Mouse (Mus musculus): ENCODE results near the gene Mrps36. TPM values are rescaled to one million over a fixed set of nuclear protein-coding genes. Genes with fewer than 3 reads are reported as not detected.
"Not testable (repeated sequence)": the region's sequence is repeated elsewhere in the genome, so short reads cannot be mapped to it uniquely, and the experiment has no call there.

The Mrps36 gene
- 62.8 and 64.2 TPM in 2 replicates for polyA plus RNA-seq (2011; ENCODE audit: insufficient read length, low read depth, missing spikeins)

DNA sequence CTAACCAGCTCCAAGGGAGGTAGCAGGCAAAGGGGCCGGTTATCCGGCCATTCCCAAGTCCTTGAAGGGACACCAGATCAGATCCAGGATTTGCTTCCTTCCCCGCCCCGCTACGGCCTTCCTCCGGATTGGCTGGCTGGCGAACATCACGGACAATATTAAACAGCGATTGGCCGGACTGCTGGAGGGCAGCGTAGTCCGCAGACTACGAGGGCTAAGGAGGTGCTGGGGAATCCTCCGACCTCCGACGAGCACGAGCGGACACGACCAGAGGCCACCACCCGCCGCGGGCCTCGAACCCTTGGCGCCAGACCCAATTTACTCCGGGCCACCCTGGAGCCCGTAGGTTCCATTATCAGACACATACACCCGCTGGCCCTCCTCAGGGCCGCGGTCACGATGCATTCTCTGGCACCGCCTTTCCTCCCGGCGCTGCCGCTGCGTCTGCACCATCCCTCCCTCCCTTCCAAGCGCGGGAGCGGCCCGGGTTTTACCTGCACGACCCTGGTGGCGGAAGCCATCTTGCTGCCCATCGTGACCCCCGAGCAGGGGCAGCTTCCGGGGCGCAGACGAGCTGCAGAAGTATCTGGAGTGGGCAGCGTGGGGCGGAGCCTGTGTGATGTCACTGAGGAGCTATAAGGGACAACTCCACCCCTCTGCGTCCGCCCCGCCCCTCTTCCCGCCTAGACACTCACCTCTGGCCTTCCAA lies at the start of gene Mrps36:
Mrps36 (minus strand) TSS at position 624 of the 709 bp plus-strand sequence.
- Histone ChIP-seq H3K4me3 (ENCODE audit: insufficient read depth, low read length) (peak within 1 kb of the TSS; percentile 83), H3K27ac (ENCODE audit: insufficient read depth, low read length) (peak within 1 kb of the TSS; percentile 85), H3K4me1 (ENCODE audit: control insufficient read depth, insufficient read depth, low read length) (0 out of 2 replicates have a peak, but pooled peaks cover 8% of the 10 kb centered on the region)
- TF ChIP-seq POLR2A (IDR thresholded peaks at IDR 0.05; ENCODE audit: low read depth, low read length) = peak; percentile 52
- no peak for TF ChIP-seq CTCF (IDR thresholded peaks at IDR 0.05; ENCODE audit: borderline replicate concordance, insufficient read depth, low read length)

DNA sequence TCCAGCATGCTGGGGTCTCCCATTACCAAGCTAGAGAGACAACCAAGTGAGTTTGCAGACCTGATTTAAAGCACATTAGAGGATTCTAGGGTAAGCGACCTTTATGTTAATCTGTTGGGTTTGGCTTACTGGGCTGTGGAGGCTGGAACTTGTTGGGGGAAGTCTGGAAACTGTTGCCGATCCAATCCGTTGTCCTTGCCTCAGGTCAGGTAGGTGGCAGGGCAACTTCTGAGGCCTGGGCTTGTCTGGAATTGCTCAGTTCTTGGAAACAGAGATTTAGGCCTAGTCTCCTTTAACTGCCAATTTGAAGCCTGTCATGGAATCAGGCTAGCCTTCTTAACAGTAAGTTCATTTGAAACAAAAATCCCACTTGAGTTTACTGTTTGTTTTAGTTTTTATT lies 44.6 kb upstream of the Mrps36 start:
- Histone ChIP-seq H3K27ac (ENCODE audit: insufficient read depth, low read length) (no peak overlapping the region), H3K4me1 (ENCODE audit: control insufficient read depth, insufficient read depth, low read length) (0 out of 2 replicates have a peak, but pooled peaks cover 3% of the 10 kb centered on the region), H3K4me3 (ENCODE audit: insufficient read depth, low read length) (no peak overlapping the region)
- TF ChIP-seq CTCF (IDR thresholded peaks at IDR 0.05; ENCODE audit: borderline replicate concordance, insufficient read depth, low read length) (no peak), POLR2A (IDR thresholded peaks at IDR 0.05; ENCODE audit: low read depth, low read length) (no peak)

DNA sequence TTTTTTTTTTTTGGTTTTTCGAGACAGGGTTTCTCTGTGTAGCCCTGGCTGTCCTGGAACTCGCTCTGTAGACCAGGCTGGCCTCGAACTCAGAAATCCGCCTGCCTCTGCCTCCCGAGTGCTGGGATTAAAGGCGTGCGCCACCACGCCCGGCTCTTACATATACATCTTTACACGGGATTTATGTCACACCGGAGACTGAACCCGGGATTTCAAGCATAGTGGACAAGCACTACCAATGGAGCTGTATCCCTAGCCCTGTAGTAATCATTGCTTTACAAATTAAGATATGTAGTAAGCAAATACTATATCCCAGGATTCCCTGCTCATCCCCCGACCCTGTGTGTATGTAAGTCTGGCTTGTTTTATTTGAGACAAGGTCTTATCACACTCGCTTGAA lies 43.6 kb upstream of the Mrps36 start:
- not testable (repeated sequence) for H3K4me1 ChIP-seq (ENCODE audit: control insufficient read depth, insufficient read depth, low read length); H3K27ac ChIP-seq (ENCODE audit: insufficient read depth, low read length); H3K4me3 ChIP-seq (ENCODE audit: insufficient read depth, low read length)

DNA sequence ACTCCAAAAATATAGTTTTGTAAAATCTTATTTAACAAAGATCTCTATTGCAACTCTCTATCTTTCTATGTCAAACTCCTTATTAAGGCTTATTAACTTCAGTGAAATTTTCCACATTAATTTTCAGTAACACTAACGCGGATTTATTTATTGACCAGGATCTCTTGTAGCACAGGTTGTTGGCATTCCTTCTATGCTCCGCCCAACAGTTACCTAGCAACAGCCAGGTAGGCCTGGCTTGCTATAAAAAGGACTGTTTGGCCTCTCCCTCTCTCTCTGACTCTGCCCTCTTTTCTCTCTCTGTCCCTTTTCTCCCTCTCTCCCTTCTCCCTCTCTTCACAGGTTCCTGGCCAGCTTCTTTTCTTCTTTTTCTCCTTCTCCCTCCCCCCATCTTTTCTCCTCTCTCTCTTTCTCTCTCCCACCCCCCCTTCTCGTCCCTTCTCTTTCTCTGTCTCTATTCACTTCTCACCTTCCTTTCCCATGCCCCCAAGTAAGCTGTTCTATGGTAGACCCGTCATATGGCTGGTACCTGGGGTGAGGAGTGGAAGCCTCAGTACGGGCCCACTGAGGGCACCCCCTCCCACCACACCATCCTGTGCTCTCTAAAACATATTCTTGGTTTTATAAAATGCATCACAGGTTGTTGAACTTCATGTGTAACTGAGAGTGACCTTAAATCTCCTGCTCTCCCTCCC lies 43.0 kb upstream of the Mrps36 start:
- Histone ChIP-seq H3K4me1 (ENCODE audit: control insufficient read depth, insufficient read depth, low read length) (peaks cover 3% of the 10 kb centered on the region; the same call in 1 of the 2 replicates), H3K4me3 (ENCODE audit: insufficient read depth, low read length) (no peak overlapping the region), H3K27ac (ENCODE audit: insufficient read depth, low read length) (no peak overlapping the region)
- TF ChIP-seq CTCF (IDR thresholded peaks at IDR 0.05; ENCODE audit: borderline replicate concordance, insufficient read depth, low read length) (no peak), POLR2A (IDR thresholded peaks at IDR 0.05; ENCODE audit: low read depth, low read length) (no peak)

DNA sequence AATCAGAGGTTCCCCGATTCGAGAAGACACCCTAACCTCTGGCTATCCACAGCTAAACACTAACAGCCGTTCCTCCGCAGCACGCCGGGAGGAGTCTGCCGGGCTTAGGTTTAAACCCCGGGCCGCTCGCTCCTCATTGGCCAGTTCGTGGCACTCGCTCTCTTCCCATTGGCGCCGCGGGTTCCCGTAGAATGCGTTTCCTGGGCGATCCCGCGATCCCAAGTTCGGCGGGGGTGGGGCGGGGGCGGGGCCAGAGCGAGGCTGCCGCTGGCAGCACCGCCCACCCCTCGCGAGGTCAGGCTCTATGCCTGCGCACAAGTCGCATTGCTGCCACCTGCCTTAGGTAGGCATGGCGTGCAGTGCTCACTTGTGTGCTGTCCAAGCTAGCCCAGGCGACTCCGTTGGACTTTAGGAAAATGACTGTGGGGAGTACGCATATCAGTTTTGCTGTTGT lies 42.0 kb upstream of the Mrps36 start, which contains the start of gene Ccnb1:
Ccnb1 (minus strand) TSS at position 157 of the 454 bp plus-strand sequence.
- peak within 1 kb of the TSS; percentile 100 for H3K4me3 ChIP-seq (ENCODE audit: insufficient read depth, low read length)
- peak within 1 kb of the TSS; percentile 43 for H3K27ac ChIP-seq (ENCODE audit: insufficient read depth, low read length)
- peaks cover 3% of the 10 kb centered on the region; the same call in 1 of the 2 replicates for H3K4me1 ChIP-seq (ENCODE audit: control insufficient read depth, insufficient read depth, low read length)
- TF ChIP-seq POLR2A (IDR thresholded peaks at IDR 0.05; ENCODE audit: low read depth, low read length) (peak; percentile 96), CTCF (IDR thresholded peaks at IDR 0.05; ENCODE audit: borderline replicate concordance, insufficient read depth, low read length) (peak; percentile 67; the same call in 1 of the 2 replicates)

DNA sequence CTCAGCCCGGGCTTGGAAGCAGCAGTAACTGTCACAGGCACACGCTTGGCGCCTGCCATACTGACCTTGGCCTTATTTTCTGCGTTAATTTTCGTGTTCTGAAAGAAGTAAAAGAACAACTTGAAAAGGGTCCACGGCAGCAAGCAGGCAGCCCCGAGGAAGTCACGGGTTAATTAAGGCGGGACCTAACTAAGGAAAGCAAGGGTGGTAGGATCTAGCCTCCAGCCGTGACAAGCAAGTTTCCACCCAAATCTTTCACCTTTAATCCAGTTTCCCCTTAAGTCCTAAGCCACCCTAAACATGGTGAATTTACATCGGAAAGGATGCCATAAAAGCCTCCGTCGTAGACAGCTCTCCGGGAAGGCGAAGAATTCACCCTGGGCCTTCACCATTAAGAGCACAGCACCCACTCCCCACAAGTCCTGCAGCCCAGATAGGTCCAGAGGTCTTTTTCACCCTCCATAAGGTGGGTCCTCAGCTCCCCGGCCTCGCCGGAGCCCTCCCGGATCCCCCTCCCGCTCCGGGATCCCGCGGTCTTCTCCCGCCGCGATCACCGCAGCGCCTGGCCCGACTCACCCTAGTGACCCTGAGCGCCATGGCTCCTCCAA lies 41.5 kb upstream of the Mrps36 start:
- Histone ChIP-seq H3K4me1 (ENCODE audit: control insufficient read depth, insufficient read depth, low read length) (peaks cover 3% of the 10 kb centered on the region; the same call in 1 of the 2 replicates), H3K4me3 (ENCODE audit: insufficient read depth, low read length) (peak overlapping the region; percentile 100), H3K27ac (ENCODE audit: insufficient read depth, low read length) (peak overlapping the region; percentile 43)
- no peak for TF ChIP-seq CTCF (IDR thresholded peaks at IDR 0.05; ENCODE audit: borderline replicate concordance, insufficient read depth, low read length)
- TF ChIP-seq POLR2A (IDR thresholded peaks at IDR 0.05; ENCODE audit: low read depth, low read length) = no peak

DNA sequence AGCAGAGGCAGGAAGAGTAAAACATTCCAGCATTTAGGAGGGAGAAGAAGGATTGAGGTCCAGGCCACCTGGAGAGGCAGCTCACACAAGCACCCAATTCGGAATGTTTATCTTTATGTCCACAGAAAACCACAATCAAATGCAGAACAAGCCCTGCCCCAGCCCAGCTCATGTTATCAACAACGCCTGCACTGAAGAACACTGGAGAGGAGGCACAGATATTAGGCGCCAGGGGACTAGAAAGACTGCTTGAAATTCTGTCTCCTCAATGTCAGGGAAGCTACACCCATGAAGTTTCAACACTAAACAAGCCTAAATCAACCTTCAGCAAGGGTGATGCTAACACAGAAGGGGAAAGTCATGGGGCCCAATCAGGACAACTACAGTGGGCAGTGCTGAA lies 33.0 kb upstream of the Mrps36 start:
- H3K4me1 ChIP-seq (ENCODE audit: control insufficient read depth, insufficient read depth, low read length) = no peaks in the 10 kb centered on the region
- H3K27ac ChIP-seq (ENCODE audit: insufficient read depth, low read length) = no peak overlapping the region
- no peak overlapping the region for H3K4me3 ChIP-seq (ENCODE audit: insufficient read depth, low read length)
- TF ChIP-seq CTCF (IDR thresholded peaks at IDR 0.05; ENCODE audit: borderline replicate concordance, insufficient read depth, low read length) (no peak), POLR2A (IDR thresholded peaks at IDR 0.05; ENCODE audit: low read depth, low read length) (no peak)

DNA sequence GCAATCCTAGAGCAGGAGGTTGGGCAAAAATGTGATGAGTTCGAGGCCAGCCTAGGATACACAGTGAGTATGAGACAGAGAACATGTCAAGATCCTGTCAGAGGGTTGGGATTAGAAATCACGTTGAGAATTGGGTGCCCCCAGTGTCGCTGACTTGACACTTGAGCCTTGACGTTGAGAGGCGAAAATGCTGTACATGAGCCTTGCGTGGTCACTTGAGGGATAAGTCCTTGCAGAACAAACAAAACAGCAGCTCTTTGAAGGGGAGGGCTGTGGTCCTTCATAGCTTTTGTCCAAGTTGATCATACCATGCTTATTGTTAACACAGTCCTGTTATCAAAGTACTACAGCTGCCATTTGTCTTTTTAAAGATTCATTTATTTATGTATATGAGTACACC lies 32.3 kb upstream of the Mrps36 start:
- no peak overlapping the region for H3K27ac ChIP-seq (ENCODE audit: insufficient read depth, low read length)
- TF ChIP-seq POLR2A (IDR thresholded peaks at IDR 0.05; ENCODE audit: low read depth, low read length) (no peak), CTCF (IDR thresholded peaks at IDR 0.05; ENCODE audit: borderline replicate concordance, insufficient read depth, low read length) (no peak)
- H3K4me1 ChIP-seq (ENCODE audit: control insufficient read depth, insufficient read depth, low read length) = no peaks in the 10 kb centered on the region
- no peak overlapping the region for H3K4me3 ChIP-seq (ENCODE audit: insufficient read depth, low read length)

DNA sequence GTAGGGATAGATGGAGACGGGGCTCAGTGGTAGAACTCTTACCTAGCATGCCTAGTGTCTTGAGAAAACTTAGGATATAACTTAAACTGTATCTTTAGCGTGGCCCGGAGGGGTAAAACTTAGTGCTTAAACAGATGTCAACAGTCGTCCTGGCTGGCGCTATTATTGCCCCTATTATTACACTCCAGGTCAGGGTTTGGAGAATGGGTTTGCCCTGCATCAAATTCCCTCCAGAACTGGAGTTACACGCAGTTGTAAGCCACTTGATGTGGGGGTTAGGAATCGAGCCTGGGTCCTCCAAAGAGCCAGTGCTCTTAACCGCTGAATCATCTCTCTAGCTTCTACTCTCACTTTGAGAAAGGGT lies 31.6 kb upstream of the Mrps36 start:
- H3K27ac ChIP-seq (ENCODE audit: insufficient read depth, low read length) = no peak overlapping the region
- peak overlapping the region; percentile 79 for H3K4me3 ChIP-seq (ENCODE audit: insufficient read depth, low read length)
- TF ChIP-seq POLR2A (IDR thresholded peaks at IDR 0.05; ENCODE audit: low read depth, low read length) = no peak; the same call in 1 of the 2 replicates
- TF ChIP-seq CTCF (IDR thresholded peaks at IDR 0.05; ENCODE audit: borderline replicate concordance, insufficient read depth, low read length) = no peak
- no peaks in the 10 kb centered on the region for H3K4me1 ChIP-seq (ENCODE audit: control insufficient read depth, insufficient read depth, low read length)
